ENCODE assay signal across 13 mouse cellular contexts in genomic region chr3:129904381-129905132, GRCm38 (mm10). TPM values are rescaled to one million over a fixed set of nuclear protein-coding genes. Genes with fewer than 3 reads are reported as not detected.
A peak's percentile ranks its signal among the peaks of the same experiment; 100 is the strongest.
DNase-seq lines count a peak whose midpoint lies in the region; ATAC-seq lines count a peak whose summit lies in the region.
"Had no signal": no experiment of that assay in that cellular context is flagged by ENCODE, and none has a peak within 500 bp of the region (broad histone marks: within the 10 kb centered on the region; RNA-seq: fewer than 3 reads in every experiment).

No protein-coding gene starts in this region.

- peak; percentile 73 for ATAC-seq in granulocyte monocyte progenitor cell, adult 5-6 weeks (replicated peaks; ENCODE audit: poor library complexity, severe bottlenecking)
- ATAC-seq: intestine, embryonic 15.5 days had no signal

- H3K27me3 ChIP-seq in splenic B cell, adult 2 months (ENCODE audit: control insufficient read depth, insufficient read depth, low read length, poor library complexity, severe bottlenecking), result no peaks in the 10 kb centered on the region
- H3K27me3 ChIP-seq: embryonic facial prominence, embryonic 13.5 days; intestine, embryonic 15.5 days had no signal

- H3K36me3 ChIP-seq in splenic B cell, adult 2 months (ENCODE audit: control insufficient read depth, insufficient read depth, low read length, poor library complexity, severe bottlenecking), result 0 out of 2 replicates have a peak, but pooled peaks cover 5% of the 10 kb centered on the region

- peak; percentile 79 for DNase-seq in heart, adult 11 months
- DNase-seq in heart, adult 8-10 months (ENCODE audit: low spot score), result no peak
- peak; percentile 67 for DNase-seq in 416B (ENCODE audit: low read depth)
- peak; percentile 55 for DNase-seq in splenic B cell, adult 2 months (ENCODE audit: low read depth, low spot score)
- no peak for DNase-seq in layer of hippocampus, adult 9-11 months
- no peak for DNase-seq in neural tube, embryonic 10.5 days (ENCODE audit: extremely low spot score, low spot score)
- DNase-seq: cerebellum, adult 9-10 months; kidney, postnatal 4 days; lung, adult 2 months; right cerebral cortex, postnatal 4 days had no signal

RNA-seq across cellular contexts. Expression of gene Casp6, which starts 3.3 kb away (rescaled TPM):
- 10 to 100 TPM in 3 of 4 experiments, 1 to 10 TPM in 1; 8.9 to 16.8 (median 11.6) TPM for total RNA-seq in heart, adult 8-10 months (2022)
- 9.1 and 17.5 TPM in 2 replicates for total RNA-seq in granulocyte monocyte progenitor cell, adult 5-6 weeks (2014; fragmentation: Nextera tagmentation)
- total RNA-seq in granulocyte monocyte progenitor cell, adult 5-6 weeks (2017), result 8.1 and 9.8 TPM in 2 replicates

RNA-seq across cellular contexts. Expression of gene Pla2g12a, which starts 26.2 kb away (rescaled TPM):
- total RNA-seq in heart, adult 8-10 months (2022), result 10 to 100 TPM; 43.8 to 66.6 (median 45.6) TPM
- total RNA-seq in granulocyte monocyte progenitor cell, adult 5-6 weeks (2014; fragmentation: Nextera tagmentation), result 13.4 and 30.8 TPM in 2 replicates
- 14.1 and 20.9 TPM in 2 replicates for total RNA-seq in granulocyte monocyte progenitor cell, adult 5-6 weeks (2017)

Comparison
In these comparisons a context has a peak if more than half of its experiments do, and no peak if none do; other contexts are left out.
1. DNase-seq: peak in heart, adult 11 months (single experiment), 416B (single experiment) and splenic B cell, adult 2 months (single experiment); none in heart, adult 8-10 months (single experiment), layer of hippocampus, adult 9-11 months (single experiment) and neural tube, embryonic 10.5 days (single experiment).